Mouse (Mus musculus) myocyte (in vitro differentiated cells): Measurements from ENCODE around the gene C2cd2l. TPM values are rescaled to one million over a fixed set of nuclear protein-coding genes. Genes with fewer than 3 reads are reported as not detected.

Experiments used
- H3K27me3 ChIP-seq: one replicate; pipeline ENCODE4 v1.6.1; 2011; ENCODE audit not compliant: control insufficient read depth, insufficient read depth, insufficient read length
- H3K36me3 ChIP-seq: one replicate; pipeline ENCODE4 v1.6.1; 2011; ENCODE audit not compliant: control insufficient read depth, insufficient read depth
- H3K4me2 ChIP-seq: one replicate; pipeline ENCODE4 v1.6.1; 2011; ENCODE audit warnings: low read depth, control low read depth
- H3K4me3 ChIP-seq: one replicate; pipeline ENCODE4 v1.5.1; 2011; ENCODE audit warnings: mild to moderate bottlenecking, control low read depth, moderate library complexity
- H3K79me2 ChIP-seq: one replicate; pipeline ENCODE4 v1.6.1; 2011; ENCODE audit not compliant: control insufficient read depth, insufficient read depth
- H3ac ChIP-seq: one replicate; pipeline ENCODE4 v1.6.1; 2011; ENCODE audit not compliant: control insufficient read depth, insufficient read length
- CEBPB ChIP-seq: IDR thresholded peaks from 2 replicates; pipeline ENCODE4 v1.6.1; 2011; ENCODE audit warnings: mild to moderate bottlenecking, moderate library complexity; ENCODE audit not compliant: poor library complexity, insufficient read depth, severe bottlenecking
- E2F4 ChIP-seq: IDR thresholded peaks from one replicate; pipeline ENCODE4 v1.6.1; 2011; ENCODE audit warnings: mild to moderate bottlenecking, control low read depth, moderate library complexity; ENCODE audit not compliant: insufficient read depth
- MAX ChIP-seq: IDR thresholded peaks from one replicate; pipeline ENCODE4 v1.6.1; 2011; ENCODE audit warnings: low read depth, mild to moderate bottlenecking, control low read depth
- MYOD1 ChIP-seq, 3 experiments: IDR thresholded peaks; one replicate each; pipeline ENCODE4 v1.6.1; 2011; ENCODE audit warnings: control low read depth in 2 of 3, low read depth in 2 of 3, mild to moderate bottlenecking in 2 of 3, moderate library complexity in 1 of 3; ENCODE audit not compliant: insufficient read length in 2 of 3, control insufficient read depth in 1 of 3
- MYOG ChIP-seq, 3 experiments: IDR thresholded peaks; one replicate each; pipeline ENCODE4 v1.6.1; 2011; ENCODE audit warnings: control low read depth in 2 of 3, low read depth in 2 of 3, mild to moderate bottlenecking in 2 of 3; ENCODE audit not compliant: insufficient read length in 2 of 3, control insufficient read depth in 1 of 3, insufficient read depth in 1 of 3
- POLR2A ChIP-seq: IDR thresholded peaks from one replicate; pipeline ENCODE4 v1.6.1; 2011; ENCODE audit warnings: low read depth, mild to moderate bottlenecking, control low read depth, moderate library complexity; ENCODE audit not compliant: insufficient read length
- POLR2AphosphoS2 ChIP-seq: IDR thresholded peaks from one replicate; pipeline ENCODE4 v1.6.1; 2011; ENCODE audit warnings: low read depth, control low read depth; ENCODE audit not compliant: insufficient read length
- REST ChIP-seq: IDR thresholded peaks from one replicate; pipeline ENCODE4 v1.6.1; 2011; ENCODE audit warnings: mild to moderate bottlenecking, control low read depth, moderate library complexity; ENCODE audit not compliant: insufficient read depth, insufficient read length
- SRF ChIP-seq: IDR thresholded peaks from one replicate; pipeline ENCODE4 v1.6.1; 2011; ENCODE audit warnings: low read depth; ENCODE audit not compliant: control insufficient read depth, insufficient read length
- TCF12 ChIP-seq: IDR thresholded peaks from one replicate; pipeline ENCODE4 v1.6.1; 2011; ENCODE audit warnings: mild to moderate bottlenecking, control low read depth; ENCODE audit not compliant: poor library complexity, insufficient read depth, severe bottlenecking
- TCF3 ChIP-seq: IDR thresholded peaks from one replicate; pipeline ENCODE4 v1.6.1; 2011; ENCODE audit warnings: low read depth, control low read depth; ENCODE audit not compliant: insufficient read length
- USF1 ChIP-seq: IDR thresholded peaks from one replicate; pipeline ENCODE4 v1.6.1; 2011; ENCODE audit warnings: low read depth, mild to moderate bottlenecking, control low read depth, moderate library complexity
- polyA plus RNA-seq: library from polyadenylated mRNA; unstranded; fragments of >200 nt; fragmentation: generic; extraction: Trizol; gene quantifications from one replicate; pipeline ENCODE4 v1.2.1, GENCODE M21; 2012; ENCODE audit warnings: missing spikeins

C2cd2l gene
- polyA plus RNA-seq, 1 experiment = 18.1 TPM

DNA sequence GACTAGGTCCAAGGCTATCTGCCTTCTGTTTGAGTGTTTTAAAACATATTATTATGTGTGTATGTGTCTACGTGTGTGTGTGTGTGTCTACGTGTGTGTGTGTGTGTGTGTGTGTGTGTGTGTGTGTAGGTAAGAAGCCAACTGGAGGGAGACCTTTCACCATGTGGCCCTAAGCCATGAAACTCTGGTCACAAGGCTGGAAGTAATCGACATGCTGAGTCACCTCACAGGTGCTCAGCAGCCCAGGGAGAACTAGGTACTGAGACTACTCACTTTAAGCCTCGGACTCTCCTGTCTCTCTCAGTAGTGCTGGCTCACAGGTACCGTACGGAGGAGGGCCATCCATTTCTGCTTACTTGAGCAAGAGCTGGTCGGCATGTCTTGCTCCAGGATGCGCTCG is 27.1 kb upstream of the C2cd2l start:
- Histone ChIP-seq H3K4me3 (no peak overlapping the region), H3K36me3 (peaks cover 21% of the 10 kb centered on the region), H3K79me2 (peaks cover 13% of the 10 kb centered on the region), H3K4me2 (no peak overlapping the region), H3K27me3 (no peaks in the 10 kb centered on the region), H3ac (no peak overlapping the region)
- no peak for TF ChIP-seq POLR2A
- no peak for TF ChIP-seq USF1
- TF ChIP-seq MYOG (IDR thresholded peaks at IDR 0.05; ENCODE audit: control insufficient read depth in 1 of 3, insufficient read depth in 1 of 3, insufficient read length in 2 of 3, low read depth in 2 of 3) = no peak
- no peak for TF ChIP-seq MAX
- no peak for TF ChIP-seq POLR2AphosphoS2
- no peak for TF ChIP-seq MYOD1 (IDR thresholded peaks at IDR 0.05; ENCODE audit: control insufficient read depth in 1 of 3, insufficient read length in 2 of 3, low read depth in 2 of 3)
- no peak for TF ChIP-seq E2F4
- no peak for TF ChIP-seq CEBPB
- no peak for TF ChIP-seq TCF12
- no peak for TF ChIP-seq SRF

DNA sequence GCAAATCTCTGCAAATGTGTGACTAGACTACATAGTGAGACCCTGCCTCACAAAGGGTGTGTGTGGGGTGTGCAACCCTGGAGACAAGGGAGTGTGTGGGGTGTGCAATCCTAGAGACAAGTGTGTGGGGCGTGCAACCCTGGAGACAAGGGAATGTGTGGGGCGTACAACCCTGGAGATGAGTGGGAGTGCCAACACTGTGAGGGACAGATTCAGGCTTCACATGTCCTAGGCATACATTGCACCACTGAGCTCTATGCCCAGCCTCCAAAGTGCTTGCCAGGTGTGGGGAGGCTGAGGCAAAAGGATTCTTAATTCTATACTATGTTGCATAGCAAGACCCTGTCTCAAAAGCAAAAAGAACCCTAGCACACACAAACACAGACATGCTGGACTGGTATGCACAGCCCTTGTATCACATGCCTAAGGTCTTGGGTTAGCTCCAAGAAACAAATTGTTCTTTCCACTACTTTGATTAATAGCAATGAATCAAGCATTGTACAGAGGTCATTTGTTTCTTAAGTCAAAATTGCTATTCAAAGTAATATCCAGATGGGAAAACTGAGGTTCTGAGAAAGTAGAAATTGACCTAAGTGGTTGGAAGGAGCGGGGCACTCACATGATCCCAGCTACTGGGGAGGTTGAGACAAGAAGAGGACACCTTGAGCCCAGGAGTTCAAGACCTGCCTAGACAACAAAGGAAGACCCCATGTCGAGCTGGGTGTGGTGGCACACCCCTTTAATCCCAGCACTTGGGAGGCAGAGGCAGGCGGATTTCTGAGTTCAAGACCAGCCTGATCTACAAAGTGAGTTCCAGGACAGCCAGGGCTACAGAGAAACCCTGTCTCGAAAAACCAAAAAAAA is 25.7 kb upstream of the C2cd2l start:
- TF ChIP-seq USF1 (no peak), POLR2AphosphoS2 (peak; percentile 54)
- H3K36me3 ChIP-seq = peaks cover 21% of the 10 kb centered on the region

DNA sequence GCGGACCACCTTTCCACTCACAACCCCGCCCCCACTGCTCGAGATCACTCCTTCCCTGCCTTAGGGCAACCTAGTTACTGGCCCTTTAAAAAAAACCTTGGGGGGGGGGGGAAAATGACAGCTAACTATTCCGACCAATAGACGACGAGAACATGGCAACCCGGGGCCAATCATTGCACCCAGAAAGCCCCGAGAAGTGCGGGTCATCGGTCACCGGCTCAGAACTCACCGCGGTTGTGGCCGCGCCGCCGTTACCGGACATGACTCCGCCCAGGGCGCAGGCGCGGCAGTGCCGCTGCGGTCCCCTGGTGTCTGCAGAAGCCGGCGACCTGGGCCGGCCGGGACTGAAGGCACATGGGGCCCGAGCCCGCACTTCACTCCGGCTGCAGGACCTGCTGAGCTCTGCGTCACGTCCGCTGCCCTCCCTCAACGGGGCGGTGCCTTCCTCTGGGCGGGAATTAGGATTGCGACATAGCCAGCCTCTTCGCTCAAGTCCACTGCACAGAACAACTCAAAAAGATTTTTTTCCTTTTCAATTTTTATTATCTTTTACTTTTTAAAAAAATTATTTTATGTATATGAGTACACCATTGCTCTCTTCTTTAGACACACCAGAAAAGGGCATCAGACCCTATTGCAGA is 23.8 kb upstream of the C2cd2l start, which contains the start of gene Hmbs:
Hmbs (minus strand) TSS at position 448 of the 641 bp plus-strand sequence.
- Histone ChIP-seq H3K79me2 (peaks cover 18% of the 10 kb centered on the region), H3ac (peak within 1 kb of the TSS; percentile 57), H3K36me3 (peaks cover 11% of the 10 kb centered on the region), H3K4me3 (peak within 1 kb of the TSS; percentile 51), H3K4me2 (peak within 1 kb of the TSS; percentile 94), H3K27me3 (no peaks in the 10 kb centered on the region)
- TF ChIP-seq POLR2AphosphoS2 (peak; percentile 85), SRF (no peak), POLR2A (peak; percentile 71), CEBPB (peak; percentile 99), E2F4 (peak; percentile 96), TCF12 (no peak), USF1 (no peak), MAX (no peak)

More for the DNA sequence above, 25.7 kb upstream of the C2cd2l start:
- no peaks in the 10 kb centered on the region for H3K27me3 ChIP-seq
- H3K4me3 ChIP-seq = no peak overlapping the region
- H3K79me2 ChIP-seq = peaks cover 16% of the 10 kb centered on the region
- H3ac ChIP-seq = no peak overlapping the region
- no peak overlapping the region for H3K4me2 ChIP-seq

DNA sequence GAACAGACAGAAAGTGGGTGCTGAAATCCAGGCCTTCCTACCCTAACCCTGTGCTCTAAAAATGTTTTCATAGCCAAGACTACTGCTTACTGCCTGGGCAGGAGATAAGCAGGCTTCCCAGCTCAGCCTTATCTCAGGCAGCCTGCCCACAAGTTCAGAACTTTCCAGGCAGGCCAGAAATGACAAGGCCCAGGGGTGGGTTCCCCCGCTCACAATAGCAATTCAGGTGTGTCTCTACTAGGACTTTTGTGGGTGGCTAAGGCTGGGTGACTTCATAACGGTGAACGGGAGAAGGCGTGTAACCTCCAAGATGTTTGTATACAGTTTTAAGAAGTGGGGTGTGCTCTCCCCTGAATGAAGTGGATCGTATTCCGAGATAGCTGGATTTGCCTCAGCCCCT is 23.2 kb upstream of the C2cd2l start:
- H3K4me3 ChIP-seq = peak overlapping the region; percentile 51
- peaks cover 18% of the 10 kb centered on the region for H3K79me2 ChIP-seq
- peak overlapping the region; percentile 57 for H3ac ChIP-seq
- H3K36me3 ChIP-seq = peaks cover 7% of the 10 kb centered on the region
- H3K4me2 ChIP-seq = peak overlapping the region; percentile 94
- no peak for TF ChIP-seq TCF3
- TF ChIP-seq MYOG (IDR thresholded peaks at IDR 0.05; ENCODE audit: control insufficient read depth in 1 of 3, insufficient read depth in 1 of 3, insufficient read length in 2 of 3, low read depth in 2 of 3) = no peak
- no peak for TF ChIP-seq TCF12
- no peak for TF ChIP-seq POLR2A
- no peak for TF ChIP-seq MAX
- no peak for TF ChIP-seq USF1
- no peak for TF ChIP-seq POLR2AphosphoS2
- no peak for TF ChIP-seq SRF
- no peaks in the 10 kb centered on the region for H3K27me3 ChIP-seq

DNA sequence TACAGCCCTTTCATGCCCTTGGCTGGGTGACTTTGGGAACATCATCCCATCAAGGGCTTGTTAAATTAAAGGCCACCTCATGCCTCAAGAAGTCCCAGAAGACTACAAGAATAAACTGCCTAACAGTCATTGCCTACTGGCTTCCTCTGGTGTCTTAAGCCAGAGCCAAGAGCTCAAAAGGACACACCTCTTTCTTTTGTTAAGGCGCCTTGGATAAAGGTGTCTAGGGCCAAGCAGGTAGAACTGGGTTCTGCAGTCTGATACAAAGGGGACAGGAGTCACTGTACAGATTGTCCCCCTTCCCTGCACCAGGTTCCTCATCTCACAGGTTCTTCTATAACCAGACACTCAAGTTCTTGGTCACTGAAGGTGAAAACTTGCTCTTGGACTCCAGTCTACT is 22.5 kb upstream of the C2cd2l start:
- Histone ChIP-seq H3K4me2 (peak overlapping the region; percentile 94), H3K36me3 (peaks cover 3% of the 10 kb centered on the region), H3ac (no peak overlapping the region), H3K4me3 (peak overlapping the region; percentile 51), H3K79me2 (peaks cover 18% of the 10 kb centered on the region), H3K27me3 (no peaks in the 10 kb centered on the region)
- no peak for TF ChIP-seq TCF3
- TF ChIP-seq CEBPB = no peak
- no peak for TF ChIP-seq MYOD1 (IDR thresholded peaks at IDR 0.05; ENCODE audit: control insufficient read depth in 1 of 3, insufficient read length in 2 of 3, low read depth in 2 of 3)
- no peak for TF ChIP-seq MYOG (IDR thresholded peaks at IDR 0.05; ENCODE audit: control insufficient read depth in 1 of 3, insufficient read depth in 1 of 3, insufficient read length in 2 of 3, low read depth in 2 of 3)
- no peak for TF ChIP-seq POLR2AphosphoS2
- no peak for TF ChIP-seq REST
- no peak for TF ChIP-seq POLR2A
- no peak for TF ChIP-seq USF1
- no peak for TF ChIP-seq SRF
- no peak for TF ChIP-seq TCF12
- no peak for TF ChIP-seq MAX
